Mouse (Mus musculus) lung, adult 18-20 months (tissue): ENCODE data around the gene Chil1.

Experiments
- DNase-seq, 2 experiments: peaks; one replicate each; pipeline ENCODE4 v3.0.0; 2022; ENCODE audit warnings: mixed read lengths in 2 of 2

Gene Chil1

GRCm38 (mm10) chr1:134231681-134232080, 49.7 kb downstream of the Chil1 start:
- no peak for DNase-seq

- DNase-seq: no peak
Observed at GRCm38 (mm10) chr1:134232326-134232725, 50.4 kb downstream of the Chil1 start.

GRCm38 (mm10) chr1:134232778-134233531, 51.0 kb downstream of the Chil1 start:
- DNase-seq: peak; percentile 58 to 67

GRCm38 (mm10) chr1:134233681-134234454, 51.9 kb downstream of the Chil1 start:
- no peak for DNase-seq

- DNase-seq: peak in 1 of 2 experiments; percentile 35
Observed at GRCm38 (mm10) chr1:134234455-134235390, 52.7 kb downstream of the Chil1 start.

- no peak for DNase-seq
Observed at GRCm38 (mm10) chr1:134235391-134235921, 53.5 kb downstream of the Chil1 start, which contains the start of gene Adora1. Gene Adora1 (minus strand): TSS chr1:134235431.

GRCm38 (mm10) chr1:134236142-134236541, 54.2 kb downstream of the Chil1 start:
- no peak for DNase-seq

- DNase-seq: no peak
Observed at GRCm38 (mm10) chr1:134237438-134237837, 55.5 kb downstream of the Chil1 start.
